Mouse (Mus musculus) kidney, postnatal 0 days (tissue): ENCODE measurements around the gene Arhgap10. TPM values are rescaled to one million over a fixed set of nuclear protein-coding genes. Genes with fewer than 3 reads are reported as not detected.

ENCODE experiments used
- ATAC-seq: fragments of 200-750 bp; cut with Nextera tagmentation; replicated peaks from 2 replicates; pipeline ENCODE4 v1.8.0; 2017; ENCODE audit warnings: low read depth, moderate number of reproducible peaks, moderate TSS enrichment, moderate library complexity; ENCODE audit not compliant: low FRiP score
- DNase-seq: peaks from one replicate; pipeline ENCODE4 v3.0.0-alpha.2; 2016; ENCODE audit warnings: low spot score
- H3K27ac ChIP-seq: fragments of 300-500 bp; sonication (generic); 2 replicates; pipeline ENCODE4 v1.5.1; 2014; ENCODE audit warnings: mild to moderate bottlenecking
- H3K27me3 ChIP-seq: fragments of 300-500 bp; sonication (generic); 2 replicates; pipeline ENCODE4 v1.6.1; 2014; ENCODE audit warnings: low read length, mixed read lengths; ENCODE audit not compliant: insufficient read depth
- H3K36me3 ChIP-seq: fragments of 300-500 bp; sonication (generic); 2 replicates; pipeline ENCODE4 v1.6.1; 2014; ENCODE audit warnings: low read length, mixed read lengths; ENCODE audit not compliant: insufficient read depth
- H3K4me1 ChIP-seq: fragments of 300-500 bp; sonication (generic); replicated peaks from 2 replicates; pipeline ENCODE4 v1.6.1; 2014; ENCODE audit warnings: antibody characterized with exemption, low read length, mixed read lengths; ENCODE audit not compliant: insufficient read depth
- H3K4me2 ChIP-seq: fragments of 300-500 bp; sonication (generic); 2 replicates; pipeline ENCODE4 v1.6.1; 2014; ENCODE audit warnings: mild to moderate bottlenecking, low read length, moderate library complexity, mixed read lengths
- H3K4me3 ChIP-seq: fragments of 300-500 bp; sonication (generic); replicated peaks from 2 replicates; pipeline ENCODE4 v1.5.1; 2014; ENCODE audit warnings: low read depth, low read length
- H3K9ac ChIP-seq: fragments of 300-500 bp; sonication (generic); 2 replicates; pipeline ENCODE4 v1.6.1; 2014; ENCODE audit warnings: low read depth, low read length
- H3K9me3 ChIP-seq: fragments of 300-500 bp; sonication (generic); replicated peaks from 2 replicates; pipeline ENCODE4 v1.6.1; 2016; ENCODE audit warnings: low read length, inconsistent platforms, mixed read lengths
- CTCF ChIP-seq: IDR thresholded peaks from 2 replicates; pipeline ENCODE4 v1.5.1; 2016; ENCODE audit warnings: antibody characterized with exemption, low read depth, mild to moderate bottlenecking, moderate library complexity
- WGBS: fragments of 180-500 bp; shearing (Covaris S2); extraction: QIAGEN DNeasy Blood & Tissue Kit; methylation state at CpG from one replicate; pipeline ENCODE4 v1.1.7; 2014; 5-methylcytosine and 5-hydroxymethylcytosine counted together
- polyA plus RNA-seq: library from polyadenylated mRNA; unstranded; fragments of >200 nt; fragmentation: Nextera tagmentation; extraction: Ambion mirVana; gene quantifications from 2 replicates; pipeline ENCODE4 v1.2.1, GENCODE M21; 2015

The Arhgap10 gene
- polyA plus RNA-seq, 1 experiment from 2014 or later: 26.6 TPM

DNA sequence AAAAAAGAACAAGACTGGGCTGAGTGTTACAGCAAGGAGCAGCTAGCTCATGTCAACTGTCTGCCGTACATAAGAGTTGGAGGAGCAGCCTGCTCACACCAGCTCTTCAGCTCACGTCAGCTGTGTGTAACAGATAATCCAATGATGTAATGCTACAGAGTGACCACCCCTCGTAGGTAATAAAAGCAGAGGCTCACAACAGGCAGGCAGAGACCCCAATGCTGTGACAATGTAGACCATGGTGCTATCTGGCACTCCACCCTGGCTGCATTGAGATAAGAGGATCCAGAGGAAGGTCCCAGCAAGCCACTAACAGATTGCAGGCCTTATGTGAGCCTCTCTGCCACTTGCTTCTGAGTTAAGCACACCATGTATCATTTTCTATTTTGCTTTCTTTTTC lies 26.7 kb upstream of the Arhgap10 start:
- Histone ChIP-seq H3K27me3 (no peaks in the 10 kb centered on the region), H3K27ac (no peak overlapping the region), H3K4me3 (no peak overlapping the region), H3K9ac (no peak overlapping the region), H3K4me2 (no peak overlapping the region), H3K36me3 (no peaks in the 10 kb centered on the region), H3K9me3 (no peaks in the 10 kb centered on the region), H3K4me1 (no peaks in the 10 kb centered on the region)
- ATAC-seq (no peak), DNase-seq (no peak)
- TF ChIP-seq CTCF: no peak
- 68% methylated on average over 3 of the region's 3 CpGs for WGBS

DNA sequence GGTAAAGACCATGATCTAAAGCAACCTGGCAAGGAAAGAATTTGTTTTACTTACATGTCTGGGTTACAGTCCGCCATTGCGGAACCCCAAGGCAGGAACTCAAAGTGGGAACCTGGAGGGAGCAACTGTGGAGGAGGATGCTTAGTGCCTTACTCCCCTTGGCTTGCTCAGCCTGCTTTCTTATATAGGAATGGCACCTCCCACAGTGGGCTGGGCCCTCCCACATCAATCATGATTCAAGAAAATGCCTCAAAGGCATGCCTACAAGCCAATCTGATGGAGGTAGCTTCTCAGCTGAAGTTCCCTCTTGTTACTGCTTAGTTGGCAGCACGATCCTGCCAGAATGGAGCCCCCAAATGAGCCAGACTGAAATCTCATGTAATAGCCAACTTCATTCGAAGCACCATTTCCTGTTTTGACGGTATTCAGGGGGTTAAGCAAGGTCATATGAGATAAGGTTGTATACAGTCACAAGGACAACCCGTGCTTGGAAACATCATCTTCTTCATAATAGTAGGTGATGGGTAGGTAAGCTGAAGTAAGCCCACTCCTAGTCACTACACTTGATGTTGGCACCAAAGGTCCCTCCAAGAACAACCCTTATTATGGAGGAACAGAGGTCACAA lies 25.5 kb upstream of the Arhgap10 start:
- Histone ChIP-seq H3K9me3 (no peaks in the 10 kb centered on the region), H3K9ac (no peak overlapping the region), H3K4me1 (no peaks in the 10 kb centered on the region), H3K27ac (no peak overlapping the region), H3K36me3 (no peaks in the 10 kb centered on the region), H3K4me3 (no peak overlapping the region), H3K27me3 (no peaks in the 10 kb centered on the region), H3K4me2 (no peak overlapping the region)
- ATAC-seq: no peak
- 86% methylated on average over 6 of the region's 6 CpGs for WGBS
- no peak for DNase-seq
- TF ChIP-seq CTCF: no peak

DNA sequence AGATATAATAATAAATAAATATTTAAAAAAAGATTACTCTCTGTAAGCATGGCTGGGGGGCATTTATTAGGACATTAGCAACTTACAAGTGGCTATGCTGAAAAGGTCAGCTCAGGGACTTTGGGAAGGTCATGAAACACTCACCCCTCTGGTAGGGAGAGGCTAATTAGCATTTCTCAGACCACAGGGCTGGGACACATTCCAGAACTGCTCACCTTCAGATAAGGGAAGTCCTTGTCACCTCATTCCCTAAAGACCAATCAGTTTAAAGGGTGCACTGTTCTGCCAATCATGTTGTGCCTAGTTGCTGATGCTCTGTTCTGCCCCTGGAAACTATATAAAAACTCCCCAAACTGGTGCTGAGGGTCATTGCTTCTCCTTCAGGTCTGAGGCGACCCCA lies 20.5 kb upstream of the Arhgap10 start:
- no peak overlapping the region for H3K9ac ChIP-seq
- WGBS: 73% methylated on average over 1 of the region's 1 CpGs
- H3K36me3 ChIP-seq: no peaks in the 10 kb centered on the region
- H3K4me2 ChIP-seq: no peak overlapping the region
- DNase-seq (no peak), ATAC-seq (no peak)
- no peaks in the 10 kb centered on the region for H3K9me3 ChIP-seq
- no peak for TF ChIP-seq CTCF
- no peak overlapping the region for H3K4me3 ChIP-seq
- H3K27me3 ChIP-seq: no peaks in the 10 kb centered on the region
- no peak overlapping the region for H3K27ac ChIP-seq
- no peaks in the 10 kb centered on the region for H3K4me1 ChIP-seq

DNA sequence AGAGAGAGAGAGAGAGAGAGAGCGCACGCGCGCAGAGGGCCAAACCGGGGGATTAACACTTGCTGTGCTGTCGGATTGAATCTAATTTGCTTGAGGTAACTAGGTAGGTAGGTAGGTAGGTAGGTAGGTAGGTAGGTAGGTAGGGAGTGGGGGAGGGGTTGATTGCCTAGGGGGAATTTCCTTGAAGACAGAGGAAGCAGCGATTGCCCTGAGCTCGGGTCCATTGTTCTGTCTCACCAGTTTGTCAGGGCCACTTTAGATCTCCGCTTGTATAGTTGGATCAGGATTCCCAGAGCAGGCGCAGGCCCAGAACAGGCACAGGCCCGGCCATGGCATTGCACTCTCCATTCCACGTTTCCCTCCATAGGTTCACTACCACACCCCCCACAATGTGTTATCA lies 19.1 kb upstream of the Arhgap10 start:
- no peak for ATAC-seq

DNA sequence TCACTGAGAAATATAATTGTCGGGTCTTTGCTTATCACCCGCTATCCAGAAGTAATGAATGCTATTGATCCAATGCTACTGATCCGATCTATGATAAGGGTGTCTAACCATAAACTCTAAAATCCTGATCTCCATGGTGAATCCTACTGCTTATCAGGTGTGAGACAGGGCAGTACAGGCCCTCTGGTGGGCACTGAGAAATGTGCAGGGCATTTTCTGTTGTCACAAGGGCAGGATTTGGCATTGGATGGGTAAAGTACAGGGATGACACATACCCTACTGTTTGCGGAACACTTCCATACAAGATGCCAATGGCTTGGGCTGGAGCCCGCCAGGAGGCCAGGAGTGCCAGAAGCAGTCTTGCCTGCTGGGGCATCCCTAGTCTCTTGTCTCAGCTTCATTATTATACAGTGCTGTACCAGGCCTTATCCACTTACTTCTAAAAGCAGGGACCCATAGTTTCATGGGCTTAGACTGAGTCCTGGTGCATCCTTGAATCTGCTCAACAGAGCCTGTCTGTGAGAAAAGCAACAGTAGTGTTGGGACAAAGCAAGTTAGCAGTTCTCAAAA lies 17.4 kb upstream of the Arhgap10 start:
- no peaks in the 10 kb centered on the region for H3K36me3 ChIP-seq
- TF ChIP-seq CTCF: peak; percentile 87
- peak; percentile 74; the same call in 1 of the 2 replicates for ATAC-seq

More for the DNA sequence above, 19.1 kb upstream of the Arhgap10 start:
- no peak overlapping the region for H3K27ac ChIP-seq
- H3K36me3 ChIP-seq: no peaks in the 10 kb centered on the region
- no peak overlapping the region for H3K4me3 ChIP-seq
- H3K27me3 ChIP-seq: no peaks in the 10 kb centered on the region
- TF ChIP-seq CTCF: no peak
- H3K4me2 ChIP-seq: no peak overlapping the region
- H3K9ac ChIP-seq: no peak overlapping the region
- WGBS: 89% methylated on average over 12 of the region's 12 CpGs
- H3K9me3 ChIP-seq: no peaks in the 10 kb centered on the region
- no peak for DNase-seq
- no peaks in the 10 kb centered on the region for H3K4me1 ChIP-seq

DNA sequence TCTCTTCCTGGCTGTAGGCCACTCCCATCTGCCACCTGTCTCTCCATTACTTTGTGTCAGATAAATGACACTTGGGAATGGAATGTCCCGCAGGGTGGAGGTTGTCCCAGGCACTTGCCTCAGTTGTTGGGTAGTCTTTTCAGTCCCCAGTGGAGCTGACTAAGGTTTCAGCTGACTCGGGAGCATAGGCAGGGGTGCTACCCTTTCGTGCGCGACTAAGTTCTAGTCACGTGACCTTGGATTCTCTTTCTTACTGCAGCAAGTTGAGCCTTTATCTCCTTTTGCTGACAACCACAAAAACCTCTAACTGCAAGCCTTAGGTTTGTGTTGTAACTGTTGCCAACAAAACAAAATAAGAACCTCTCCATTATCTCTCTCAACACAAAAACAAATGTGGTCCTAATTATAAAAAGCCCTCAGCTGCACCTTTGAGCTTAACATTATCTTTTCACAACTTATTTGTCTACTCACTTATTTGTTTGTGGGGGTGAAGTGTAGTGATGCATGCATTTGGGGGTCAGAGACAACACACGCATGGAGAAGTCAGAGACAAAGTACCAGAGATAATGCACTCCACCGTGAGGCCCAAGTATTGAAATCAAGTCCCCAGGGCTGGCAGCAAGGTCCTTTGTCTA lies 16.7 kb upstream of the Arhgap10 start:
- DNase-seq (no peak), ATAC-seq (no peak)
- no peak overlapping the region for H3K4me2 ChIP-seq
- no peak for TF ChIP-seq CTCF
- H3K27me3 ChIP-seq: no peaks in the 10 kb centered on the region
- H3K36me3 ChIP-seq: no peaks in the 10 kb centered on the region
- H3K9ac ChIP-seq: no peak overlapping the region
- no peak overlapping the region for H3K27ac ChIP-seq
- no peaks in the 10 kb centered on the region for H3K4me1 ChIP-seq
- no peaks in the 10 kb centered on the region for H3K9me3 ChIP-seq
- H3K4me3 ChIP-seq: no peak overlapping the region
- 63% methylated on average over 8 of the region's 8 CpGs for WGBS

More for the DNA sequence above, 17.4 kb upstream of the Arhgap10 start:
- 88% methylated on average over 5 of the region's 5 CpGs for WGBS
- H3K27ac ChIP-seq: no peak overlapping the region
- no peaks in the 10 kb centered on the region for H3K4me1 ChIP-seq
- no peaks in the 10 kb centered on the region for H3K9me3 ChIP-seq
- no peaks in the 10 kb centered on the region for H3K27me3 ChIP-seq
- no peak overlapping the region for H3K4me3 ChIP-seq
- no peak overlapping the region for H3K4me2 ChIP-seq
- peak; percentile 61 for DNase-seq
- H3K9ac ChIP-seq: no peak overlapping the region
